Mouse (Mus musculus) mesoderm, embryonic 11.5 days (tissue): ENCODE measurements around the gene Lrrc75b.

Experiments used
- DNase-seq: peaks from one replicate; pipeline ENCODE4 v3.0.0-alpha.2; 2012; ENCODE audit warnings: low read depth, low spot score

Gene Lrrc75b

DNA sequence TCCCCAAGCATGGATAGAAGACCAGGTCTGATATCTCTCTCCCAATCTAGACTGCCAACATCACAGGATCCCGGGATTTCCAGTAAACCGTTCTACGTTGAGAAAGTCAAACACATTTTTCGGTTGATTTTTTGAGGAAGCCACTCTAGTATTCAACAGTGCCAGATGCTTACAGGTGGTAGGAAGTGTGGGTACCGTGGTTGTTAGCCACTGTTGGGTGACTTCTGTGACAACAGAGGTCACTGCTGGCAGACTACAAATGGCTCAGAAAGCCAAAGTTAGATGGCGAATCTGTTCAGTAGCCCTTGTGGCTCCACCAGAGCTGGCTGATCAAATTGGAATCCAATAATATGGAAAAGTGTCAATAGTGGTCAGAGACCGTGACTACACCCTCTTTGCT, 56.4 kb downstream of the Lrrc75b start:
- no peak for DNase-seq

DNA sequence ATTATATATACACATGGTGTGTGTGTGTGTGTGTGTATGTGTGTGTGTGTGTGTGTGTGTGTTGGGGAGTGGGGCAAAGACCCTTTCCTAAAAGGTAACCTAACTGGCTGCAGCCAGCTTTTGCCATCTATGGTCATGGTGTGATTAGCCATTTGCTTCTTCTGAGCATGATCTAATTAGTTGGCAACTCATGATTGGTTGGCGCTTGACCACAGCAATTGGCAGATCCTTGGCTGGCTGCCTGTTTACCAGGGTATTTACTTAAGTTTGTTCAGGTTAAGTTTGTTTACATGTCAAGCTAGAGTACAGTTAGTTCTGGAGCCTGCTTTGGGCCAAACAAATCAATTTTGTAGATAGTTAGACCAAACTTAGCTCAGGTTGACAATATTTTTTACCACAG, 58.5 kb downstream of the Lrrc75b start:
- DNase-seq, result no peak

GRCm38 (mm10) chr10:75500345-75500744, 59.8 kb downstream of the Lrrc75b start:
- no peak for DNase-seq
